Mouse (Mus musculus): ENCODE results near the gene Olfr1043.
"Not testable (repeated sequence)": the region's sequence is repeated elsewhere in the genome, so short reads cannot be mapped to it uniquely, and the experiment has no call there.

Olfr1043 gene

DNA sequence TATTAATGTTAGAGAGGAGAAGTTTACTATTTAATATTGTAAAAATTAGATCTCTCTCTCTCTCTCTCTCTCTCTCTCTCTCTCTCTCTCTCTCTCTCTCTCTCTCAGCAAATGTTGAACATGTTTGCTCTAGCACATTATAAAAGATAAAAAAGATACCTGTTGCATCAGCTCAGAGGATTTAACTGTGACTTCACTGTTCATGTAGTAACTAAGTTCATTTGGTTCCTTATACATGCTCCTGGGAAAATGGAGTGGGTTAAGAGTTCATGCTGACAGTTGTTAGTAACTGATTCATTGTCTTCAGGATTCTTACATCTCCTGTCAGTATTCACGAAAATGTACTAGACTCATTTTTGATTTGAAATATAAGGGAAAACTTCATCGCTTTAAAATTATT is at the start of gene Olfr1043:
Olfr1043 (minus strand) TSS at position 101 of the 400 bp plus-strand sequence.
- in situ Hi-C loops (cut with MboI; ENCODE audit: low sequenced_read_pairs), result no loop called here

DNA sequence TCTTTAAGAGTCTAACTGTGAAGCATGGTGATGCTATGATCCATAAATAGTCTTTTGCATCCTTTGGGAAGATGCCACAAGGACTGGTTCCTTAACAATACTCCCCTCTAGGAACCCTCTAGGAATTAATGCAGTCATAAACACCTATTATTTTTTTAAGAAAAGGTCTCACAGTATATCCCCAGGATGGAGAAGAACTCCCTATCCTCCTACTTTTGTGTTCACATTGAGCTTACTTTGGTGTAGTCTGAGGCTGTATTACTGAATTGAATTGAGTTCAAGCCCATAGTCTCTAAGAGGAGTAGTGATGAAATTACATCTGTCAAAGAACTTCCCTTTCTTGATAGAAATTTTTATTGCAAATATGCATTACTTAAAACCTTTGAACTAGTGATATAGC is 35.6 kb upstream of the Olfr1043 start, which contains the start of gene Olfr1045:
Olfr1045 (minus strand) TSS at position 101 of the 400 bp plus-strand sequence.
- in situ Hi-C loops (cut with MboI; ENCODE audit: low sequenced_read_pairs), result no loop called here

DNA sequence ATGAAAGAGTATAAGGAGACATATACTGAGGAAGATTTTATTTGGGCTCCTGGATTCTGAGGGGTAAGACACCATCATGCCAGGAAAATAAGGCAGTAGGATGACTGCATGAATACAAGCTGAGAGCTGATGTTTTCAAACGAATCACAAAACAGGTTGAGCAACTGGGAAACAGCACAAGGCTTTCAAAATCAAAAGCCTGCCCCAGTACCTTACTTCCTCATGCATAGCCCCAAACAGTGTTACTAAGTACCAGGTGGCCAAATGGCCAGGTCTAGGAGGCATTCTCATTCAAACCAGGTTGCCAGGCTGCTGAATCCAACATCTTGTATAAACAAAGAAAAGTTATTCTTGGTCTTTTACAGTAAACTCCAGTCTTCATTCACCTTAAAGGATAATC is 28.5 kb upstream of the Olfr1043 start:
- in situ Hi-C loops (cut with MboI; ENCODE audit: low sequenced_read_pairs), result no loop called here

DNA sequence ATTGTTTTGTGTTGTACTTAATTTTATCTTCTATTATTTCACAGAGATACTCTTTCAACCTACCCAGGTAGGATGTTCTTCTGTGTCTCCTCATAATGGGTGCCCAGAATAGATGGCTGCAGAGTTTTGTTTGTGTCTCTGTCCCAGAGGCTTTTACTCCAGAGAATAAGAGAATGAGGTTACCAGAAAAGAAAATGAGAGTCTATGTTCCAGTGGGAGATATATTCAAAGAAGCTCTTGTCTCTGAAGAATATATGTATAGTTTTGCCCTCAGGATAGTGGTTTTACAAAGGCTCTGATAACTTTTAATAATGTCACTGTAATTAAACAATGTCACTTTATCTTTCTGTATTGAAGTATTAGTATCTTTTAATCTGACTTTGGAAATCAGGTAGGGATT is 18.3 kb upstream of the Olfr1043 start, which contains the start of gene Olfr52:
Olfr52 (minus strand) TSS at position 101 of the 400 bp plus-strand sequence.
- in situ Hi-C loops (cut with MboI; ENCODE audit: low sequenced_read_pairs), result no loop called here

DNA sequence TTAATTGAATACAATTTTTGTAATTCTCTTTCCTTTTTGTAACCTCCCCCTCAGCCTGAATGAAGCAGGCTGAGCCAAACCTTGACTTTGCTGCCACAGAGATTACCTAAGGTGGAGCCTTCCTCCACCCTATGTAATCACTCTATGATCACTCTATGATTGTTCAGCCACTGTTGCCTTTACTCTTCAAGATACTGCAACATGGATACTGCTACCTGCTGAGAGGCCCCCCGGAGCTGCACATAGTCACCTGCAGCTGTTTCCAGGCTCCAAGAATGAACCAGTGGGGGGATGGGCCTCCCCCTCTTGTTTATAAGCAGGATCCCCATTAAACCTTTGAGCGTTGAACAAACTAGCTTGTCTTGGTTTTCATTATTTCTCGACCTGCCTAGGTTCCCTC is 12.6 kb upstream of the Olfr1043 start:
- in situ Hi-C loops (cut with MboI; ENCODE audit: low sequenced_read_pairs), result no loop called here

DNA sequence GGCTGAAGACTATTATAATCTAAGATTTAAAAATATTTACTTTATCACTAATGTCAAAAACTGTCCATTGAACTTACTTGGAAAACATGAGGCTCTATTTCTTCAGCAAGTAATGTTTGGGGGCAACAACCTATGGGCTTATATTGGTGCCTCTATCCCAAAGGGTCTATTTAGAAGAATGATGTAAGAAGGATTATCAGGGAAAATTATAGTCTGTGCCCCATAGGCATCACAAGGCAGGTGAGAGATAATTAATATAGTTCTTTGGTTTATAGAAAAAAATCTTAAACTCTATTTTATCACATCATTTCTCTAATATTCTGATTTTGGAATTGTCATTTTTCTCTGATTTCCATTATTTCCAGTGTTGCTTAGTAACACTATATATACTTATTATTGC is 10.4 kb upstream of the Olfr1043 start, which contains the start of gene Olfr1044:
Olfr1044 (minus strand) TSS at position 101 of the 400 bp plus-strand sequence.
- in situ Hi-C loops (cut with MboI; ENCODE audit: low sequenced_read_pairs), result no loop called here

DNA sequence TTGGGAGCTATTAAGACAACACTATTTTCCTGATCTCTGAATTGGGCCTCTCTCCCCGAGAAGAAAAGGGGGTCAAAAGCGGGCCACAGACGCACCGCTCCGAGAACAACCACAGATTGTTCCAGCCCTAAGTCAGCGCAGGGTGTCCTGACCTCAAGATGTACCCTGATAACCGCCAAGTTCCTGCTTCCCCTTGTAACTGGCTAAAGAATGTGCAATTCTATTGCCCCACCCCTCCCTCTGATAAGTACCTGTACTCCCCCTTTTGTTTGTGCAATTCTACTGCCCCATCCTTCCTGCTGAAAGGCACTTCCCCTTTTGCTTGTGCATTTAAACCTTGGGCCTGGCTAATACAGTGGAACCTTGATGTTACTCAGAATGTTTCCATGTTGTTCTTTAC is 8.1 kb upstream of the Olfr1043 start:
- in situ Hi-C loops (cut with MboI; ENCODE audit: low sequenced_read_pairs), result not testable (repeated sequence)

DNA sequence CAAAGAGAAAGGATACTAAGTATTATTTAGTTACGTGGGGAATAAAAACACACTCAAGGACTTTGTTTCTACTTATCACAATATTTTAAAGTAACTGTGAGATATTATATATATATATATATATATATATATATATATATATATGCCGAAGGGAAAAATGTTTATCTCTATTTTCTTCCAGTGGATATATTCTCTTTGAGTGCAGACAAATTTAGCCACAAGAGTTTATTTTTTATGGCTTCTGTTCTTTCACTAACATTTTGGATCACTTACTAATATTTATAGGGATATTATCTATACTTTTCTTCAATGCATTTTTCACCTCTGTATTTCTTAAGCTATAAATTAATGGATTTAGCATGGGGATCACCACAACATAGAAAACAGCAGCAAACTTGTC is 5.6 kb downstream of the Olfr1043 start, which contains the start of gene Olfr1042:
Olfr1042 (minus strand) TSS at position 101 of the 400 bp plus-strand sequence.
- in situ Hi-C loops (cut with MboI; ENCODE audit: low sequenced_read_pairs), result no loop called here

DNA sequence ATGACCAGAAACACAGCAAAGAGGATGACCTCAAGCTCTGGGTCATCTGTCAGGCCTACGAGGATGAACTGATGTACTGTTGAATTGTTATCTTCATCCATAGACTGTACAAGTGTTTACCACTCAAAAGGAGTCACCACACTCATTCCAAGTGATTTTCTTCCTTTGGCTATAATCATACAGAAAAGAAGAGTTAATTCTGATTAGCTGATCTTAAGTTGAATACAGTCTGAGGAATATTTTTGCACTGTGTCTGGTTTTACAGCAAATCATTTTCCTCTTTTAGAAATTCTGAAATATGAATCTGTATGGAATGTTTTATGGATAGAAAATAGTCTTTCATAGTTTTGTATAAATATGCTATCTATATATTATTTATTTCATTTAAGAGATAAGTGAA is 20.7 kb downstream of the Olfr1043 start, which contains the start of gene Olfr1040:
Olfr1040 (minus strand) TSS at position 101 of the 400 bp plus-strand sequence.
- in situ Hi-C loops (cut with MboI; ENCODE audit: low sequenced_read_pairs), result no loop called here

DNA sequence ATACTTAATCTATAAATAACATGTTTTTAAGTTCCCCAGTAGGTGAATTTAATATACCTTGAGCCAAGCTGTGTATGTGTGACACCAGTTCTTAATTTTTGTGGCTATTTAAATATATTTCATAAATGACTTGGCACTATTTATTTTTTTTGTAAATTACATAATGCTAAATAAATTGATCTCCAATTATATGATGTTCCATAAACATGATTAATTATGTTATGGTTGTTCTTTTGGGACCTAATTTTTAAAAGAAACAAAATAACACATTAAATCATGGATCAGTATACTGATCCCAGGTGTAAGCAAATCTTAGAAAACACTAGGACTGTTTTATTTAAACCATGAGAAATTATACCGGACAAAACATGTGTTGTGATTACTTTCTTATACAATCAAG is 31.5 kb downstream of the Olfr1043 start, which contains the start of gene Olfr1039:
Olfr1039 (minus strand) TSS at position 101 of the 400 bp plus-strand sequence.
- in situ Hi-C loops (cut with MboI; ENCODE audit: low sequenced_read_pairs), result no loop called here
